ENCODE assay signal across 30 mouse cellular contexts in the genomic region with DNA sequence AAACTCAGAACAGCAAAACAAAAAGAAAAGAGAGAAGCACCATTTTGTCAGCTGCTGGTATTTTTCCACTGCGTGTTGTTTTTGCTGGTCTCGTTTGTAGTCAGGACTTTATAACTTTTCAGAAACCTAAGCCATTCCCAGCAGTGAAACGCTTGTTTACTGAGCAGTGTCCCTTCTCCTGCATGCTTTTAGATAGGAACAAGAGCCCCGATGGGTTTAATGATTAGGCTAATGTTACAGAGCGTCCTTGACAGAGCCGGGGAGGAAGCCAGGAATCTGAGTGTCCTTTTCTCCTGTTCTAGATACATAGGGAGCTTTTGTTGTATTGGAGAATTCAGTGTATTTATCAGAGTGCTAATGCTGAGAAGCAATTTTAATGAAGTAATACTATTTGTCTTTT. TPM values are rescaled to one million over a fixed set of nuclear protein-coding genes. Genes with fewer than 3 reads are reported as not detected.
DNase-seq lines count a peak whose midpoint lies in the region; TF ChIP-seq lines count a peak whose summit lies in the region.
"Had no signal": no experiment of that assay in that cellular context is flagged by ENCODE, and none has a peak within 500 bp of the region (broad histone marks: within the 10 kb centered on the region; RNA-seq: fewer than 3 reads in every experiment).

No protein-coding gene starts in this region.

- peak overlapping the region; percentile 20; the same call in 1 of the 2 replicates for H3K27ac ChIP-seq in cerebellum, adult 2 months (ENCODE audit: insufficient read depth, low read length)
- peak overlapping the region; percentile 43; the same call in 1 of the 2 replicates for H3K27ac ChIP-seq in layer of hippocampus, adult 2 months
- H3K27ac ChIP-seq in MEL (ENCODE audit: control insufficient read depth, low read depth, low read length) = no peak overlapping the region
- no peak overlapping the region for H3K27ac ChIP-seq in midbrain, embryonic 10.5 days (replicated peaks)
- H3K27ac ChIP-seq: embryonic facial prominence, embryonic 13.5 days; forebrain, embryonic 12.5 days; heart, adult 2 months; heart, embryonic 15.5 days; hindbrain, embryonic 13.5 days; hindbrain, postnatal 0 days had no signal

- TF ChIP-seq RAD21 in MEL (IDR thresholded peaks at IDR 0.05; ENCODE audit: low read depth, low read length) = no peak

- no peaks in the 10 kb centered on the region for H3K79me2 ChIP-seq in MEL (ENCODE audit: control insufficient read depth, insufficient read depth, low read length, poor library complexity)

- H3K4me1 ChIP-seq in cerebellum, adult 2 months (ENCODE audit: control insufficient read depth, insufficient read depth, low read length) = peaks cover 7% of the 10 kb centered on the region
- H3K4me1 ChIP-seq in MEL (ENCODE audit: control insufficient read depth in 1 of 2, insufficient read depth in 2 of 2, low read length in 2 of 2) = peaks cover 0 to 2% of the 10 kb centered on the region in 2 experiments; a peak in 1 of 4 replicates
- peaks cover 18% of the 10 kb centered on the region for H3K4me1 ChIP-seq in midbrain, embryonic 10.5 days
- H3K4me1 ChIP-seq: embryonic facial prominence, embryonic 13.5 days; forebrain, embryonic 12.5 days; hindbrain, embryonic 13.5 days had no signal

- TF ChIP-seq POLR2A in cerebellum, adult 2 months (IDR thresholded peaks at IDR 0.05; ENCODE audit: borderline replicate concordance, insufficient read depth, low read length) = no peak
- no peak for TF ChIP-seq POLR2A in MEL (IDR thresholded peaks at IDR 0.05; ENCODE audit: control insufficient read depth in 1 of 2, insufficient read depth in 1 of 2, low read depth in 1 of 2, low read length in 2 of 2, poor library complexity in 1 of 2)

- H3K4me3 ChIP-seq in cerebellum, adult 2 months (replicated peaks; ENCODE audit: insufficient read depth, low read depth, low read length) = no peak overlapping the region
- no peak overlapping the region for H3K4me3 ChIP-seq in layer of hippocampus, adult 2 months
- no peak overlapping the region for H3K4me3 ChIP-seq in MEL (ENCODE audit: control insufficient read depth in 1 of 2, insufficient read depth in 1 of 2, low read depth in 2 of 2, low read length in 2 of 2)
- no peak overlapping the region for H3K4me3 ChIP-seq in midbrain, embryonic 10.5 days
- H3K4me3 ChIP-seq: embryonic facial prominence, embryonic 13.5 days; forebrain, embryonic 12.5 days; heart, adult 2 months; heart, embryonic 15.5 days; hindbrain, embryonic 13.5 days had no signal

- 62% methylated on average over 6 of the region's 6 CpGs for WGBS in cerebellum, adult 2 months
- 70% methylated on average over 6 of the region's 6 CpGs for WGBS in midbrain, embryonic 10.5 days

- no peak overlapping the region for H3K9ac ChIP-seq in MEL (ENCODE audit: control insufficient read depth, low read depth, low read length, poor library complexity, severe bottlenecking)
- H3K9ac ChIP-seq: embryonic facial prominence, embryonic 13.5 days; forebrain, embryonic 12.5 days; heart, embryonic 15.5 days; hindbrain, embryonic 13.5 days had no signal

- TF ChIP-seq EP300 in MEL (IDR thresholded peaks at IDR 0.05; ENCODE audit: low read depth in 1 of 2, low read length in 2 of 2) = no peak

- no peaks in the 10 kb centered on the region for H3K36me3 ChIP-seq in MEL (ENCODE audit: control insufficient read depth in 1 of 2, insufficient read depth in 2 of 2, low read length in 2 of 2)
- H3K36me3 ChIP-seq in midbrain, embryonic 10.5 days = no peaks in the 10 kb centered on the region
- H3K36me3 ChIP-seq: embryonic facial prominence, embryonic 13.5 days; forebrain, embryonic 12.5 days; heart, embryonic 15.5 days; hindbrain, embryonic 13.5 days had no signal

- H3K9me3 ChIP-seq in MEL (replicated peaks; ENCODE audit: insufficient read depth, low read length) = no peaks in the 10 kb centered on the region
- no peaks in the 10 kb centered on the region for H3K9me3 ChIP-seq in midbrain, embryonic 10.5 days (replicated peaks)
- H3K9me3 ChIP-seq: embryonic facial prominence, embryonic 13.5 days; forebrain, embryonic 12.5 days; G1E; heart, embryonic 15.5 days; hindbrain, embryonic 13.5 days had no signal

- peak; percentile 51 to 72 for DNase-seq in adrenal gland, adult (ENCODE audit: inconsistent age in 2 of 2, low spot score in 1 of 2)
- DNase-seq in adrenal gland, adult 18-20 months (ENCODE audit: low spot score in 2 of 2) = no peak
- DNase-seq in cerebellum, adult 2 months = no peak
- DNase-seq in cerebellum, adult 9-10 months = no peak
- DNase-seq in layer of hippocampus, adult 2 months (ENCODE audit: low spot score in 2 of 2) = no peak
- DNase-seq in layer of hippocampus, adult 9-10 months (ENCODE audit: low spot score) = no peak
- DNase-seq in MEL (ENCODE audit: low read depth, low spot score) = no peak
- no peak for DNase-seq in midbrain, embryonic 10.5 days (ENCODE audit: low spot score)
- DNase-seq: adrenal gland, postnatal 14 days; B cell, adult 2 months; cerebellum, adult 11 months; cerebellum, adult 9-11 months; cerebellum, postnatal 36 days; gastrocnemius, postnatal 14 days; heart, adult 2 months; heart, postnatal 14 days had no signal

- TF ChIP-seq CTCF in cerebellum, adult 2 months (IDR thresholded peaks at IDR 0.05; ENCODE audit: borderline replicate concordance, insufficient read depth, low read depth, low read length) = no peak
- TF ChIP-seq CTCF in layer of hippocampus, adult 2 months (conservative IDR thresholded peaks at IDR 0.05) = no peak
- TF ChIP-seq CTCF in MEL (IDR thresholded peaks at IDR 0.05 in 2 of 3, conservative IDR thresholded peaks at IDR 0.05 in 1 of 3; ENCODE audit: control insufficient read depth in 1 of 3, insufficient read depth in 1 of 3, low read depth in 2 of 3, low read length in 3 of 3, poor library complexity in 1 of 3, severe bottlenecking in 1 of 3) = no peak

- no peaks in the 10 kb centered on the region for H3K27me3 ChIP-seq in cerebellum, adult 2 months (ENCODE audit: control insufficient read depth, insufficient read depth, low read length)
- no peaks in the 10 kb centered on the region for H3K27me3 ChIP-seq in MEL (ENCODE audit: control insufficient read depth in 1 of 2, insufficient read depth in 2 of 2, low read length in 2 of 2)
- peaks cover 5% of the 10 kb centered on the region; the same call in 1 of the 2 replicates for H3K27me3 ChIP-seq in midbrain, embryonic 10.5 days (ENCODE audit: low read depth, poor library complexity, severe bottlenecking)
- H3K27me3 ChIP-seq: embryonic facial prominence, embryonic 13.5 days; forebrain, embryonic 12.5 days; heart, embryonic 15.5 days; hindbrain, embryonic 13.5 days had no signal

TF ChIP-seq in MEL, 35 proteins besides CTCF, POLR2A, EP300 and RAD21:
- TF ChIP-seq MAX (IDR thresholded peaks at IDR 0.05; ENCODE audit: low read length) (0 out of 2 replicates have a peak, but pooled peaks have one; percentile 17), CHD1 (IDR thresholded peaks at IDR 0.05; ENCODE audit: low read depth, low read length) (no peak)
TF ChIP-seq in MEL: peak in this region for 1.

RNA-seq across cellular contexts. Expression of gene 9530077C05Rik, which starts 6.2 kb away (rescaled TPM):
- total RNA-seq in adrenal gland, adult 18-20 months (2021) = 1 to 10 TPM; 3.2 to 5.0 TPM
- polyA plus RNA-seq in cerebellum, adult 2 months (2012; rRNA removed) = 8.6 and 9.0 TPM in 2 replicates
- 1 to 10 TPM; 7.6 to 9.6 TPM for total RNA-seq in layer of hippocampus, adult 2 months (2021)
- 4.1 and 4.5 TPM in 2 replicates for total RNA-seq in MEL (2012; rRNA removed)
- polyA plus RNA-seq in MEL (2012; ENCODE audit: insufficient read depth in 1 of 2, insufficient read length in 2 of 2, low read depth in 1 of 2, low replicate concordance in 2 of 2, missing spikeins in 1 of 2) = 1 to 10 TPM in 1 of 2 experiments, not detected in 1; 6.9 TPM
- polyA plus RNA-seq in midbrain, embryonic 10.5 days (2016; fragmentation: Nextera tagmentation; extraction: Ambion mirVana) = 9.5 and 10.4 TPM in 2 replicates

RNA-seq across cellular contexts. Expression of gene Anln, which starts 28.6 kb away (rescaled TPM):
- 1 to 10 TPM; 1.9 to 2.3 TPM for total RNA-seq in adrenal gland, adult 18-20 months (2021)
- 25.3 and 32.4 TPM in 2 replicates for polyA plus RNA-seq in cerebellum, adult 2 months (2012; rRNA removed)
- total RNA-seq in layer of hippocampus, adult 2 months (2021) = 10 to 100 TPM; 17.4 to 21.5 TPM
- total RNA-seq in MEL (2012; rRNA removed) = 93.3 and 105 TPM in 2 replicates
- 100 to 1,000 TPM in 1 of 2 experiments, 10 to 100 TPM in 1; 93.3 to 114 TPM for polyA plus RNA-seq in MEL (2012; ENCODE audit: insufficient read depth in 1 of 2, insufficient read length in 2 of 2, low read depth in 1 of 2, low replicate concordance in 2 of 2, missing spikeins in 1 of 2)
- polyA plus RNA-seq in midbrain, embryonic 10.5 days (2016; fragmentation: Nextera tagmentation; extraction: Ambion mirVana) = 38.3 and 40.4 TPM in 2 replicates

RNA-seq across cellular contexts. Expression of gene Gm17545, which starts 36.5 kb away (rescaled TPM):
- not detected for total RNA-seq in adrenal gland, adult 18-20 months (2021)
- not detected in 2 replicates for polyA plus RNA-seq in cerebellum, adult 2 months (2012; rRNA removed)
- total RNA-seq in layer of hippocampus, adult 2 months (2021) = not detected
- not detected in 2 replicates for total RNA-seq in MEL (2012; rRNA removed)
- polyA plus RNA-seq in MEL (2012; ENCODE audit: insufficient read depth in 1 of 2, insufficient read length in 2 of 2, low read depth in 1 of 2, low replicate concordance in 2 of 2, missing spikeins in 1 of 2) = not detected
- not detected in 2 replicates for polyA plus RNA-seq in midbrain, embryonic 10.5 days (2016; fragmentation: Nextera tagmentation; extraction: Ambion mirVana)
- total RNA-seq: adrenal gland, postnatal 14 days; G1E; gastrocnemius, adult 18-20 months; gastrocnemius, postnatal 14 days; heart, adult 2 months; heart, postnatal 14 days; hematopoietic stem cell, adult 5-6 weeks; hindbrain, postnatal 0 days had no signal
- polyA plus RNA-seq: brain, embryonic 14.5 days; CD4-positive, CD25-positive, alpha-beta regulatory T cell, adult 4 months; embryonic facial prominence, embryonic 13.5 days; forebrain, embryonic 12.5 days; forebrain, embryonic 16.5 days; frontal cortex, adult 2 months; G1E; gonadal fat pad, adult 2 months; heart, adult 2 months; heart, embryonic 11.5 days; heart, embryonic 15.5 days; hindbrain, embryonic 13.5 days; hindbrain, postnatal 0 days had no signal

RNA-seq across cellular contexts. Expression of gene Rp9, which starts 52.0 kb away (rescaled TPM):
- 10 to 100 TPM; 31.6 to 35.5 TPM for total RNA-seq in adrenal gland, adult 18-20 months (2021)
- polyA plus RNA-seq in cerebellum, adult 2 months (2012; rRNA removed) = 87.5 and 91.6 TPM in 2 replicates
- total RNA-seq in layer of hippocampus, adult 2 months (2021) = 10 to 100 TPM; 34.3 to 34.5 TPM
- 334 and 405 TPM in 2 replicates for total RNA-seq in MEL (2012; rRNA removed)
- polyA plus RNA-seq in MEL (2012; ENCODE audit: insufficient read depth in 1 of 2, insufficient read length in 2 of 2, low read depth in 1 of 2, low replicate concordance in 2 of 2, missing spikeins in 1 of 2) = 100 to 1,000 TPM; 225 to 417 TPM
- polyA plus RNA-seq in midbrain, embryonic 10.5 days (2016; fragmentation: Nextera tagmentation; extraction: Ambion mirVana) = 42.9 and 46.5 TPM in 2 replicates

RNA-seq across cellular contexts. Expression of gene Bbs9, which starts 58.0 kb away (rescaled TPM):
- 10 to 100 TPM; 12.5 to 16.5 TPM for total RNA-seq in adrenal gland, adult 18-20 months (2021)
- 15.4 and 16.1 TPM in 2 replicates for polyA plus RNA-seq in cerebellum, adult 2 months (2012; rRNA removed)
- total RNA-seq in layer of hippocampus, adult 2 months (2021) = 10 to 100 TPM; 21.0 to 26.6 TPM
- 15.1 and 18.5 TPM in 2 replicates for total RNA-seq in MEL (2012; rRNA removed)
- 10 to 100 TPM in 1 of 2 experiments, not detected in 1; 19.5 TPM for polyA plus RNA-seq in MEL (2012; ENCODE audit: insufficient read depth in 1 of 2, insufficient read length in 2 of 2, low read depth in 1 of 2, low replicate concordance in 2 of 2, missing spikeins in 1 of 2)
- 12.5 and 13.2 TPM in 2 replicates for polyA plus RNA-seq in midbrain, embryonic 10.5 days (2016; fragmentation: Nextera tagmentation; extraction: Ambion mirVana)

Comparison
In these comparisons a context has a peak if more than half of its experiments do, and no peak if none do; other contexts are left out.
1. DNase-seq: peak in adrenal gland, adult (2 of 2); none in adrenal gland, adult 18-20 months (0 of 2), cerebellum, adult 2 months (0 of 2), cerebellum, adult 9-10 months (single experiment), layer of hippocampus, adult 2 months (0 of 2), layer of hippocampus, adult 9-10 months (single experiment), MEL (single experiment) and midbrain, embryonic 10.5 days (single experiment).
2. H3K27ac ChIP-seq: peak in cerebellum, adult 2 months (single experiment) and layer of hippocampus, adult 2 months (single experiment); none in MEL (single experiment) and midbrain, embryonic 10.5 days (single experiment).
3. RNA of gene Anln, which starts 28.6 kb away (total RNA-seq): 93.3 to 105 TPM in MEL and 17.4 to 21.5 TPM in layer of hippocampus, adult 2 months; 1.9 to 2.3 TPM in adrenal gland, adult 18-20 months; every median in the first group is over 4 times any median in the second.